ENCODE assay signal across 18 mouse cellular contexts in the genomic region with DNA sequence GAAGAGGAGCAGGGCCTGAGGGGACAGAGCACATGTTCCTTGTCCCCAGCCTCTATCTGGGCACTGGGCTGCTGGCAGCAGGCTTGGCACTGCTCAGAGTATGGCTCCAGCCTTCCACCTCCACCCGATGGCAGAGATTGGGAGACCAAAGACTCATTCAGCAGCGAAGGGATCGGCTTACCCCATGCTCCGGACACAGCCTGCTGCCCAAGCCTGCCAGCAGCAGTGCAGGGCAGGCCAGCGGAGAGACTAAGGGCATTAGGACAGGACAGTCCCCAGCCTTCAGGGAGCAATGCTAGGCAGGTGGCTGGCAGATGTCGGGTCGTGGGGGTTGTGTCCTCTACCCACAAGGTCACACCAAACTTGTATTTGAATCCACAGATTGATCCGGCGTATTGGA.
DNase-seq lines count a peak whose midpoint lies in the region; ATAC-seq and TF ChIP-seq lines count a peak whose summit lies in the region.
"Had no signal": no experiment of that assay in that cellular context is flagged by ENCODE, and none has a peak within 500 bp of the region (broad histone marks: within the 10 kb centered on the region; RNA-seq: fewer than 3 reads in every experiment).

No protein-coding gene starts in this region.

- no peak overlapping the region for H3K4me3 ChIP-seq in gastrocnemius, adult 2 months
- no peak overlapping the region for H3K4me3 ChIP-seq in heart, embryonic 14.5 days (ENCODE audit: control insufficient read depth in 1 of 2, insufficient read depth in 1 of 2, low read depth in 1 of 2, low read length in 2 of 2)
- no peak overlapping the region for H3K4me3 ChIP-seq in kidney, postnatal 0 days (replicated peaks; ENCODE audit: low read depth, low read length)
- no peak overlapping the region for H3K4me3 ChIP-seq in kidney, adult 2 months (ENCODE audit: insufficient read depth, low read depth, low read length)
- H3K4me3 ChIP-seq: forebrain, embryonic 13.5 days; limb, embryonic 15.5 days; liver, embryonic 15.5 days; midbrain, embryonic 12.5 days had no signal

- no peak for ATAC-seq in heart, embryonic 14.5 days (ENCODE audit: insufficient number of reproducible peaks, insufficient read depth, low FRiP score, low read depth)
- ATAC-seq in kidney, postnatal 0 days (replicated peaks; ENCODE audit: low FRiP score, low read depth), result 0 out of 2 replicates have a peak, but pooled peaks have one; percentile 53
- ATAC-seq: forebrain, embryonic 13.5 days had no signal

- no peaks in the 10 kb centered on the region for H3K27me3 ChIP-seq in heart, embryonic 14.5 days (ENCODE audit: control insufficient read depth, insufficient read depth, low read length)
- no peaks in the 10 kb centered on the region for H3K27me3 ChIP-seq in kidney, postnatal 0 days (ENCODE audit: insufficient read depth, low read length)
- H3K27me3 ChIP-seq in kidney, adult 2 months (replicated peaks; ENCODE audit: control insufficient read depth, insufficient read depth, low read length), result no peaks in the 10 kb centered on the region
- H3K27me3 ChIP-seq: forebrain, embryonic 13.5 days; limb, embryonic 15.5 days; liver, embryonic 15.5 days; midbrain, embryonic 12.5 days had no signal

- H3K4me1 ChIP-seq in heart, embryonic 14.5 days (ENCODE audit: control insufficient read depth in 2 of 2, insufficient read depth in 2 of 2, low read length in 2 of 2), result peaks cover 54 to 82% of the 10 kb centered on the region in 2 experiments
- H3K4me1 ChIP-seq in kidney, postnatal 0 days (replicated peaks; ENCODE audit: insufficient read depth, low read length), result peaks cover 20% of the 10 kb centered on the region
- peaks cover 20% of the 10 kb centered on the region for H3K4me1 ChIP-seq in kidney, adult 2 months (ENCODE audit: control insufficient read depth, insufficient read depth, low read length)
- H3K4me1 ChIP-seq: liver, embryonic 15.5 days had no signal

- no peak for TF ChIP-seq CTCF in gastrocnemius, adult 2 months (IDR thresholded peaks at IDR 0.05)
- no peak for TF ChIP-seq CTCF in kidney, postnatal 0 days (IDR thresholded peaks at IDR 0.05; ENCODE audit: low read depth)
- no peak for TF ChIP-seq CTCF in kidney, adult 2 months (conservative IDR thresholded peaks at IDR 0.05; ENCODE audit: insufficient read depth, insufficient read length, low read depth, low read length)

- H3K27ac ChIP-seq in gastrocnemius, adult 2 months, result peak overlapping the region; percentile 79
- H3K27ac ChIP-seq in heart, embryonic 14.5 days (replicated peaks in 1 of 2; ENCODE audit: control insufficient read depth in 1 of 2, insufficient read depth in 1 of 2, low read depth in 2 of 2, low read length in 2 of 2), result peak overlapping the region in 1 of 2 experiments; percentile 28; a peak in 1 of 4 replicates
- no peak overlapping the region for H3K27ac ChIP-seq in kidney, postnatal 0 days
- no peak overlapping the region for H3K27ac ChIP-seq in kidney, adult 2 months (ENCODE audit: insufficient read depth, low read depth, low read length)
- H3K27ac ChIP-seq: forebrain, embryonic 13.5 days; limb, embryonic 15.5 days; liver, embryonic 15.5 days; macrophage; midbrain, embryonic 12.5 days had no signal

- no peaks in the 10 kb centered on the region for H3K9me3 ChIP-seq in heart, embryonic 14.5 days (ENCODE audit: control insufficient read depth, low read length)
- no peaks in the 10 kb centered on the region for H3K9me3 ChIP-seq in kidney, postnatal 0 days (replicated peaks; ENCODE audit: low read length)
- H3K9me3 ChIP-seq: forebrain, embryonic 13.5 days; limb, embryonic 15.5 days; liver, embryonic 15.5 days; midbrain, embryonic 12.5 days had no signal

- H3K36me3 ChIP-seq in heart, embryonic 14.5 days (ENCODE audit: control insufficient read depth, insufficient read depth, low read length), result peaks cover 89% of the 10 kb centered on the region
- peaks cover 41% of the 10 kb centered on the region for H3K36me3 ChIP-seq in kidney, postnatal 0 days (ENCODE audit: insufficient read depth, low read length)
- H3K36me3 ChIP-seq in kidney, adult 2 months (ENCODE audit: control insufficient read depth, insufficient read depth, low read length), result peaks cover 30% of the 10 kb centered on the region
- H3K36me3 ChIP-seq: midbrain, embryonic 12.5 days had no signal

- WGBS in heart, embryonic 14.5 days, result 80% methylated on average over 9 of the region's 9 CpGs
- WGBS in kidney, postnatal 0 days, result 53% methylated on average over 9 of the region's 9 CpGs
- 59% methylated on average over 9 of the region's 9 CpGs for WGBS in kidney, adult 2 months

- TF ChIP-seq POLR2A in kidney, adult 2 months (IDR thresholded peaks at IDR 0.05; ENCODE audit: low read depth, low read length), result no peak

- no peak overlapping the region for H3K4me2 ChIP-seq in heart, embryonic 14.5 days (ENCODE audit: low read length)
- H3K4me2 ChIP-seq in kidney, postnatal 0 days (ENCODE audit: low read length), result no peak overlapping the region
- H3K4me2 ChIP-seq: forebrain, embryonic 13.5 days; limb, embryonic 15.5 days; liver, embryonic 15.5 days; midbrain, embryonic 12.5 days had no signal

- intact Hi-C loops in gastrocnemius, adult 2 months (cut with DNase I), result no loop called here

- H3K9ac ChIP-seq in heart, embryonic 14.5 days (ENCODE audit: low read length), result peak overlapping the region; percentile 3; the same call in 1 of the 2 replicates
- H3K9ac ChIP-seq in kidney, postnatal 0 days (ENCODE audit: low read depth, low read length), result no peak overlapping the region
- H3K9ac ChIP-seq: forebrain, embryonic 13.5 days; limb, embryonic 15.5 days; liver, embryonic 15.5 days; midbrain, embryonic 12.5 days had no signal

- peak; percentile 85 for DNase-seq in gastrocnemius, adult 2 months
- DNase-seq in gastrocnemius, postnatal 10 days, result no peak
- DNase-seq in heart, adult 8-10 months (ENCODE audit: low spot score), result no peak
- peak; percentile 51 for DNase-seq in kidney, postnatal 0 days (ENCODE audit: low spot score)
- DNase-seq in kidney, adult 2 months, result no peak
- DNase-seq in layer of hippocampus, postnatal 10 days (ENCODE audit: low spot score in 2 of 2), result no peak
- DNase-seq: adrenal gland, postnatal 36 days; cerebellum, adult 11-12 months; cerebellum, postnatal 36 days; kidney, adult 18-20 months; layer of hippocampus, postnatal 36 days; right cerebral cortex, postnatal 4 days had no signal

Comparison
In these comparisons a context has a peak if more than half of its experiments do, and no peak if none do; other contexts are left out.
1. DNase-seq: peak in gastrocnemius, adult 2 months (single experiment) and kidney, postnatal 0 days (single experiment); none in gastrocnemius, postnatal 10 days (single experiment), heart, adult 8-10 months (single experiment), kidney, adult 2 months (single experiment) and layer of hippocampus, postnatal 10 days (0 of 2).